Mouse (Mus musculus): Measurements from ENCODE around the gene Nog. TPM values are rescaled to one million over a fixed set of nuclear protein-coding genes. Genes with fewer than 3 reads are reported as not detected.

The Nog gene
- polyA plus RNA-seq, 1 experiment: 0.66 TPM

GRCm38 (mm10) chr11:89267520-89267919 is 34.6 kb downstream of the Nog start:
- H3K4me1 ChIP-seq (ENCODE audit: control insufficient read depth, insufficient read depth, low read length): no peaks in the 10 kb centered on the region
- no peak for DNase-seq
- H3K27ac ChIP-seq (ENCODE audit: insufficient read depth, low read depth, low read length): no peak overlapping the region
- no peak overlapping the region for H3K4me3 ChIP-seq (ENCODE audit: insufficient read depth, low read depth, low read length)
- 97% methylated on average over 3 of the region's 3 CpGs for WGBS
- H3K36me3 ChIP-seq (ENCODE audit: control insufficient read depth, insufficient read depth, low read length): no peaks in the 10 kb centered on the region
- TF ChIP-seq POLR2A (IDR thresholded peaks at IDR 0.05; ENCODE audit: low read depth, low read length) (no peak), CTCF (conservative IDR thresholded peaks at IDR 0.05; ENCODE audit: insufficient read depth, insufficient read length, low read depth, low read length) (no peak)
- no peaks in the 10 kb centered on the region for H3K27me3 ChIP-seq (replicated peaks; ENCODE audit: control insufficient read depth, insufficient read depth, low read length)

GRCm38 (mm10) chr11:89265080-89265479 is 37.1 kb downstream of the Nog start:
- DNase-seq: no peak
- TF ChIP-seq POLR2A (IDR thresholded peaks at IDR 0.05; ENCODE audit: low read depth, low read length): no peak
- TF ChIP-seq CTCF (conservative IDR thresholded peaks at IDR 0.05; ENCODE audit: insufficient read depth, insufficient read length, low read depth, low read length): no peak
- Histone ChIP-seq H3K4me1 (ENCODE audit: control insufficient read depth, insufficient read depth, low read length) (no peaks in the 10 kb centered on the region), H3K27ac (ENCODE audit: insufficient read depth, low read depth, low read length) (no peak overlapping the region), H3K27me3 (replicated peaks; ENCODE audit: control insufficient read depth, insufficient read depth, low read length) (no peaks in the 10 kb centered on the region), H3K36me3 (ENCODE audit: control insufficient read depth, insufficient read depth, low read length) (no peaks in the 10 kb centered on the region), H3K4me3 (ENCODE audit: insufficient read depth, low read depth, low read length) (no peak overlapping the region)
- WGBS: 42% methylated on average over 4 of the region's 4 CpGs

- TF ChIP-seq POLR2A (IDR thresholded peaks at IDR 0.05; ENCODE audit: low read depth, low read length): no peak
- TF ChIP-seq CTCF (conservative IDR thresholded peaks at IDR 0.05; ENCODE audit: insufficient read depth, insufficient read length, low read depth, low read length): no peak
- 77% methylated on average over 7 of the region's 7 CpGs for WGBS
- no peaks in the 10 kb centered on the region for H3K27me3 ChIP-seq (replicated peaks; ENCODE audit: control insufficient read depth, insufficient read depth, low read length)
These were observed 42.7 kb downstream of the Nog start for GRCm38 (mm10) chr11:89259338-89259915.

GRCm38 (mm10) chr11:89257893-89258292 is 44.2 kb downstream of the Nog start:
- DNase-seq: no peak
- Histone ChIP-seq H3K4me3 (ENCODE audit: insufficient read depth, low read depth, low read length) (no peak overlapping the region), H3K27ac (ENCODE audit: insufficient read depth, low read depth, low read length) (no peak overlapping the region), H3K4me1 (ENCODE audit: control insufficient read depth, insufficient read depth, low read length) (no peaks in the 10 kb centered on the region), H3K36me3 (ENCODE audit: control insufficient read depth, insufficient read depth, low read length) (no peaks in the 10 kb centered on the region), H3K27me3 (replicated peaks; ENCODE audit: control insufficient read depth, insufficient read depth, low read length) (no peaks in the 10 kb centered on the region)
- no peak for TF ChIP-seq POLR2A (IDR thresholded peaks at IDR 0.05; ENCODE audit: low read depth, low read length)
- TF ChIP-seq CTCF (conservative IDR thresholded peaks at IDR 0.05; ENCODE audit: insufficient read depth, insufficient read length, low read depth, low read length): no peak
- 75% methylated on average over 2 of the region's 2 CpGs for WGBS

More at GRCm38 (mm10) chr11:89259338-89259915, 42.7 kb downstream of the Nog start:
- Histone ChIP-seq H3K27ac (ENCODE audit: insufficient read depth, low read depth, low read length) (no peak overlapping the region), H3K36me3 (ENCODE audit: control insufficient read depth, insufficient read depth, low read length) (no peaks in the 10 kb centered on the region), H3K4me1 (ENCODE audit: control insufficient read depth, insufficient read depth, low read length) (no peaks in the 10 kb centered on the region), H3K4me3 (ENCODE audit: insufficient read depth, low read depth, low read length) (no peak overlapping the region)
- DNase-seq: no peak

- no peak overlapping the region for H3K27ac ChIP-seq (ENCODE audit: insufficient read depth, low read depth, low read length)
- no peak overlapping the region for H3K4me3 ChIP-seq (ENCODE audit: insufficient read depth, low read depth, low read length)
- TF ChIP-seq CTCF (conservative IDR thresholded peaks at IDR 0.05; ENCODE audit: insufficient read depth, insufficient read length, low read depth, low read length) (no peak), POLR2A (IDR thresholded peaks at IDR 0.05; ENCODE audit: low read depth, low read length) (no peak)
- DNase-seq: no peak
- no peaks in the 10 kb centered on the region for H3K36me3 ChIP-seq (ENCODE audit: control insufficient read depth, insufficient read depth, low read length)
- H3K4me1 ChIP-seq (ENCODE audit: control insufficient read depth, insufficient read depth, low read length): no peaks in the 10 kb centered on the region
- H3K27me3 ChIP-seq (replicated peaks; ENCODE audit: control insufficient read depth, insufficient read depth, low read length): no peaks in the 10 kb centered on the region
- 87% methylated on average over 13 of the region's 13 CpGs for WGBS
These were observed 48.2 kb downstream of the Nog start for GRCm38 (mm10) chr11:89253973-89254372.

Other genes with a start within 250 kb of the Nog start
- gene Dgke, start 235.5 kb downstream of the Nog start, polyA plus RNA-seq (2012; rRNA removed): 2.4 and 2.8 TPM in 2 replicates
- gene Gm525, start 228.5 kb downstream of the Nog start, polyA plus RNA-seq (2012; rRNA removed): 0.69 and 1.6 TPM in 2 replicates

All from kidney, adult 2 months (tissue).